ENCODE assay signal across 13 mouse cellular contexts in the genomic region with DNA sequence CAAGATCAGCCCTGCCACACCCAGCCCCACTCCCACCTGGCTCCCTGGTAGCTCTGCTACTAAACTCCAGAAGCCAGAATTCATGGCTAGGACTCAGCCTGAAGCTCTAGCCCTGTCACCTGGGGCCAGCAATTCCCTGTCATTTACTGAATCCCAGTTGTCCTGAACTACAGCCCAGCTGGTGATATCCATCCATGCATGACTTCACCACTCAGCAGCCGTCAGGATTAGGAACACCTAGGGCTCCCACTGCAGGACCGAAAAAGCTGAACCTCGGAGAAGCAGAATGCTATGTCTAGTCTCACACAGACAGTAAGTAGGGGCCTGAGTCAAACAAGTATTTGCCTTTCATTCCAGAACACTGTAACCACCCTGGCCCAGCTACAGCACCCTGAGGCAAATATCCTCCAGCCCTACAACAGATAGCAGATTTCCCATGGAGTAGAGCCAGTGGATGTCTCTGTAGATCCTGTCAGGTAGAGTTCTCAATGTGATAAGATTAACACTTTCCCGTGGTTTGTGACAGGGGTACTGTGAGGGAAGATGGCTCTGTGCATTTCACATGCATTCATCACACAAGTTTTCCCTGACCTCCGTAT. TPM values are rescaled to one million over a fixed set of nuclear protein-coding genes. Genes with fewer than 3 reads are reported as not detected.
DNase-seq lines count a peak whose midpoint lies in the region; ATAC-seq lines count a peak whose summit lies in the region.
"Had no signal": no experiment of that assay in that cellular context is flagged by ENCODE, and none has a peak within 500 bp of the region (broad histone marks: within the 10 kb centered on the region; RNA-seq: fewer than 3 reads in every experiment).

No protein-coding gene starts in this region.

- no peaks in the 10 kb centered on the region for H3K9me3 ChIP-seq in embryonic facial prominence, embryonic 14.5 days (ENCODE audit: control insufficient read depth, low read length)
- H3K9me3 ChIP-seq in hindbrain, embryonic 13.5 days = no peaks in the 10 kb centered on the region
- H3K9me3 ChIP-seq in midbrain, embryonic 13.5 days = no peaks in the 10 kb centered on the region
- H3K9me3 ChIP-seq in kidney, embryonic 14.5 days (ENCODE audit: control insufficient read depth, low read length) = no peaks in the 10 kb centered on the region
- H3K9me3 ChIP-seq: limb, embryonic 15.5 days had no signal

- no peaks in the 10 kb centered on the region for H3K27me3 ChIP-seq in embryonic facial prominence, embryonic 14.5 days (replicated peaks; ENCODE audit: control insufficient read depth, insufficient read depth, low read length)
- no peaks in the 10 kb centered on the region for H3K27me3 ChIP-seq in hindbrain, embryonic 13.5 days
- H3K27me3 ChIP-seq in midbrain, embryonic 13.5 days = no peaks in the 10 kb centered on the region
- H3K27me3 ChIP-seq in kidney, embryonic 14.5 days (ENCODE audit: control insufficient read depth, insufficient read depth, low read length) = no peaks in the 10 kb centered on the region
- H3K27me3 ChIP-seq: limb, embryonic 15.5 days had no signal

- peaks cover 5% of the 10 kb centered on the region; the same call in 1 of the 2 replicates for H3K4me1 ChIP-seq in embryonic facial prominence, embryonic 14.5 days (ENCODE audit: control insufficient read depth, insufficient read depth, low read length)
- H3K4me1 ChIP-seq in hindbrain, embryonic 13.5 days (replicated peaks) = peaks cover 54% of the 10 kb centered on the region
- H3K4me1 ChIP-seq in midbrain, embryonic 13.5 days (replicated peaks) = peaks cover 65% of the 10 kb centered on the region
- H3K4me1 ChIP-seq in kidney, embryonic 14.5 days (ENCODE audit: control insufficient read depth, insufficient read depth, low read length) = no peaks in the 10 kb centered on the region

- WGBS in embryonic facial prominence, embryonic 14.5 days = 44% methylated on average over 5 of the region's 5 CpGs
- WGBS in hindbrain, embryonic 13.5 days = 32% methylated on average over 5 of the region's 5 CpGs
- 24% methylated on average over 5 of the region's 5 CpGs for WGBS in midbrain, embryonic 13.5 days
- 50% methylated on average over 5 of the region's 5 CpGs for WGBS in kidney, embryonic 14.5 days

- no peak; the same call in 1 of the 2 replicates for ATAC-seq in embryonic facial prominence, embryonic 14.5 days (ENCODE audit: low read depth)
- no peak for ATAC-seq in hindbrain, embryonic 13.5 days (ENCODE audit: low FRiP score)
- no peak for ATAC-seq in midbrain, embryonic 13.5 days
- no peak for ATAC-seq in megakaryocyte, adult 5-6 weeks (ENCODE audit: poor library complexity, severe bottlenecking)
- no peak for ATAC-seq in kidney, embryonic 14.5 days (ENCODE audit: low FRiP score, low TSS enrichment)

- no peak overlapping the region for H3K4me2 ChIP-seq in embryonic facial prominence, embryonic 14.5 days (ENCODE audit: low read depth, low read length)
- H3K4me2 ChIP-seq in hindbrain, embryonic 13.5 days = no peak overlapping the region
- H3K4me2 ChIP-seq in midbrain, embryonic 13.5 days (replicated peaks) = no peak overlapping the region
- no peak overlapping the region for H3K4me2 ChIP-seq in kidney, embryonic 14.5 days (replicated peaks; ENCODE audit: low read depth, low read length)
- H3K4me2 ChIP-seq: limb, embryonic 15.5 days; lung, embryonic 14.5 days had no signal

- no peak overlapping the region; the same call in 1 of the 2 replicates for H3K27ac ChIP-seq in embryonic facial prominence, embryonic 14.5 days (replicated peaks; ENCODE audit: low read depth, low read length)
- H3K27ac ChIP-seq in hindbrain, embryonic 13.5 days = peak overlapping the region; percentile 91
- H3K27ac ChIP-seq in midbrain, embryonic 13.5 days = peak overlapping the region; percentile 90
- no peak overlapping the region for H3K27ac ChIP-seq in kidney, embryonic 14.5 days (ENCODE audit: low read depth, low read length)
- H3K27ac ChIP-seq: limb, embryonic 15.5 days had no signal

- H3K4me3 ChIP-seq in embryonic facial prominence, embryonic 14.5 days (ENCODE audit: low read depth, low read length) = no peak overlapping the region
- H3K4me3 ChIP-seq in hindbrain, embryonic 13.5 days = no peak overlapping the region
- no peak overlapping the region for H3K4me3 ChIP-seq in midbrain, embryonic 13.5 days (replicated peaks)
- no peak overlapping the region for H3K4me3 ChIP-seq in kidney, embryonic 14.5 days (ENCODE audit: low read length)
- H3K4me3 ChIP-seq: limb, embryonic 15.5 days had no signal

- H3K9ac ChIP-seq in embryonic facial prominence, embryonic 14.5 days (ENCODE audit: low read depth, low read length) = 0 out of 2 replicates have a peak overlapping the region, but pooled peaks have one; percentile 26
- H3K9ac ChIP-seq in hindbrain, embryonic 13.5 days = peak overlapping the region; percentile 15; the same call in 1 of the 2 replicates
- peak overlapping the region; percentile 59 for H3K9ac ChIP-seq in midbrain, embryonic 13.5 days (replicated peaks)
- H3K9ac ChIP-seq in kidney, embryonic 14.5 days (ENCODE audit: low read depth, low read length) = no peak overlapping the region; the same call in 1 of the 2 replicates
- H3K9ac ChIP-seq: limb, embryonic 15.5 days; lung, embryonic 14.5 days had no signal

- peak; percentile 66 for DNase-seq in Muller cell, postnatal 12 days (ENCODE audit: inconsistent ontology term)
- DNase-seq in embryonic facial prominence, embryonic 14.5 days (ENCODE audit: low spot score) = no peak
- no peak for DNase-seq in thymus, postnatal 25 days
- no peak for DNase-seq in layer of hippocampus, postnatal 14 days (ENCODE audit: low spot score in 2 of 2)
- DNase-seq: gastrocnemius, postnatal 36 days; heart, postnatal 10 days; kidney, adult 2 months; lung, embryonic 14.5 days had no signal

- H3K36me3 ChIP-seq in embryonic facial prominence, embryonic 14.5 days (ENCODE audit: control insufficient read depth, insufficient read depth, low read length) = no peaks in the 10 kb centered on the region
- H3K36me3 ChIP-seq in hindbrain, embryonic 13.5 days = no peaks in the 10 kb centered on the region
- no peaks in the 10 kb centered on the region for H3K36me3 ChIP-seq in midbrain, embryonic 13.5 days
- no peaks in the 10 kb centered on the region for H3K36me3 ChIP-seq in kidney, embryonic 14.5 days (ENCODE audit: control insufficient read depth, insufficient read depth, low read length)
- H3K36me3 ChIP-seq: limb, embryonic 15.5 days had no signal

RNA-seq across cellular contexts. Expression of gene Ghrh, which starts 4.9 kb away (rescaled TPM):
- polyA plus RNA-seq in embryonic facial prominence, embryonic 14.5 days (2014; fragmentation: Nextera tagmentation; extraction: Ambion mirVana) = 0.51 TPM in 1 of 2 replicates, not detected in the other
- polyA plus RNA-seq in hindbrain, embryonic 13.5 days (2015; fragmentation: Nextera tagmentation; extraction: Ambion mirVana) = 0.48 and 1.1 TPM in 2 replicates
- 1.6 and 3.4 TPM in 2 replicates for polyA plus RNA-seq in midbrain, embryonic 13.5 days (2015; fragmentation: Nextera tagmentation; extraction: Ambion mirVana)
- not detected in 2 replicates for total RNA-seq in megakaryocyte, adult 5-6 weeks (2015)
- total RNA-seq in megakaryocyte, adult 5-6 weeks (2017) = not detected in 2 replicates
- not detected in 2 replicates for polyA plus RNA-seq in kidney, embryonic 14.5 days (2014; fragmentation: Nextera tagmentation; extraction: Ambion mirVana)
- total RNA-seq in layer of hippocampus, postnatal 14 days (2021) = not detected
- total RNA-seq: gastrocnemius, postnatal 36 days; heart, postnatal 10 days had no signal
- polyA plus RNA-seq: kidney, adult 2 months; limb, embryonic 15.5 days; lung, embryonic 14.5 days had no signal

RNA-seq across cellular contexts. Expression of gene Manbal, which starts 25.0 kb away (rescaled TPM):
- 39.7 and 43.3 TPM in 2 replicates for polyA plus RNA-seq in embryonic facial prominence, embryonic 14.5 days (2014; fragmentation: Nextera tagmentation; extraction: Ambion mirVana)
- polyA plus RNA-seq in hindbrain, embryonic 13.5 days (2015; fragmentation: Nextera tagmentation; extraction: Ambion mirVana) = 91.7 and 95.8 TPM in 2 replicates
- polyA plus RNA-seq in midbrain, embryonic 13.5 days (2015; fragmentation: Nextera tagmentation; extraction: Ambion mirVana) = 88.1 and 91.0 TPM in 2 replicates
- 18.7 and 21.5 TPM in 2 replicates for total RNA-seq in megakaryocyte, adult 5-6 weeks (2015)
- 9.3 and 10.5 TPM in 2 replicates for total RNA-seq in megakaryocyte, adult 5-6 weeks (2017)
- 38.2 and 62.2 TPM in 2 replicates for polyA plus RNA-seq in kidney, embryonic 14.5 days (2014; fragmentation: Nextera tagmentation; extraction: Ambion mirVana)
- 10 to 100 TPM; 69.7 to 72.9 TPM for total RNA-seq in layer of hippocampus, postnatal 14 days (2021)

Comparison
In these comparisons a context has a peak if more than half of its experiments do, and no peak if none do; other contexts are left out.
1. H3K27ac ChIP-seq: peak in hindbrain, embryonic 13.5 days (single experiment) and midbrain, embryonic 13.5 days (single experiment); none in embryonic facial prominence, embryonic 14.5 days (single experiment) and kidney, embryonic 14.5 days (single experiment).